Mouse (Mus musculus): ENCODE results near the gene Hoxc9. TPM values are rescaled to one million over a fixed set of nuclear protein-coding genes. Genes with fewer than 3 reads are reported as not detected.

Hoxc9 gene
- polyA plus RNA-seq, 1 experiment from 2014 or later, result 0.49 TPM

DNA sequence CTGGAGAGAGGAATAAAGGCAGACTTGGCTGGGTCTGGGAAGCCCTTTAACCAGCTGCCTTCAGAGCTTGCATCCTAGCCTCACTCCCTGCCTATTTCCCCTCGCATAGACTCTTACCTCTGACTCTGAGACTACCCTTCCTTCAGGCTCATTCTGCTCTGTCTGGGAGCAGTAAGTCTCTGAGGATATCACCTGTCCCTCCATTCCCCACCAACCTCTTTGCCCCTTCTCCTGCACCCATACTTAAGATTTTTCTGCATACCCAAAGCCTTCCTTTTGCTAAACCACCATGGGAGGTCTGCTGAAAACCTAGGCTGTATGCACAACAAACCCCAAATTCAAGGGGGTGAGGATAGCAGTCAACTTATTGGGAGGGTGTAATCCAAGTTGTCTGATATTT is 3.7 kb downstream of the Hoxc9 start:
- ATAC-seq (replicated peaks; ENCODE audit: low FRiP score) (no peak), DNase-seq (ENCODE audit: low spot score) (no peak)
- no peak overlapping the region for H3K27ac ChIP-seq (ENCODE audit: low read depth, low read length)
- H3K9ac ChIP-seq (ENCODE audit: low read depth, low read length), result no peak overlapping the region
- peaks cover 100% of the 10 kb centered on the region for H3K27me3 ChIP-seq (replicated peaks; ENCODE audit: control insufficient read depth, insufficient read depth, low read length)
- H3K36me3 ChIP-seq (ENCODE audit: control insufficient read depth, insufficient read depth, low read length), result no peaks in the 10 kb centered on the region
- H3K4me1 ChIP-seq (replicated peaks; ENCODE audit: control insufficient read depth, insufficient read depth, low read length), result peaks cover 4% of the 10 kb centered on the region
- no peaks in the 10 kb centered on the region for H3K9me3 ChIP-seq (ENCODE audit: control insufficient read depth, low read length)
- H3K4me2 ChIP-seq, result no peak overlapping the region
- H3K4me3 ChIP-seq (ENCODE audit: low read depth, low read length), result no peak overlapping the region
- WGBS, result 5% methylated on average over 1 of the region's 1 CpGs

DNA sequence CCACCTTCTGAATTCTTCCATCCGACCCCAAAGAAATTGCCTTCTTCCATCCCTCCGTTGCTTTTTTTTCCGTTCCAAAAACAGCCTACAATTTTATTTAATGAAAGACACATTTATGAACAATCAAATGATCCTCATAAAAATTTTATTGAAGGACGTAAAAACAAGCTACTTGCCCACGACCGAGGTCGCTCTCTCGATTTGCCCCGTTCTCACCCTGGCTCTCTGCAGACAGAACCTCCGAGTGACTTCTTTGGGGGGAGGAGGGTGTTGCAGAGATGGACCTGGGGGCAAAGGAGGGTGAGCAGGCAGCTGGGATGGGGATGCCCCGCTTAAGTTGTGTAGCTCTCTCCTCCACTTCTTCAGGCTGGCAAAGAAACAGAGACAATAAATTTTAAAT is 4.1 kb downstream of the Hoxc9 start:
- Histone ChIP-seq H3K9me3 (ENCODE audit: control insufficient read depth, low read length) (no peaks in the 10 kb centered on the region), H3K27me3 (replicated peaks; ENCODE audit: control insufficient read depth, insufficient read depth, low read length) (peaks cover 100% of the 10 kb centered on the region), H3K27ac (ENCODE audit: low read depth, low read length) (no peak overlapping the region), H3K4me2 (no peak overlapping the region), H3K4me1 (replicated peaks; ENCODE audit: control insufficient read depth, insufficient read depth, low read length) (peaks cover 4% of the 10 kb centered on the region), H3K9ac (ENCODE audit: low read depth, low read length) (no peak overlapping the region), H3K4me3 (ENCODE audit: low read depth, low read length) (no peak overlapping the region), H3K36me3 (ENCODE audit: control insufficient read depth, insufficient read depth, low read length) (no peaks in the 10 kb centered on the region)
- ATAC-seq (replicated peaks; ENCODE audit: low FRiP score) (no peak), DNase-seq (ENCODE audit: low spot score) (no peak)
- WGBS, result 5% methylated on average over 11 of the region's 11 CpGs

DNA sequence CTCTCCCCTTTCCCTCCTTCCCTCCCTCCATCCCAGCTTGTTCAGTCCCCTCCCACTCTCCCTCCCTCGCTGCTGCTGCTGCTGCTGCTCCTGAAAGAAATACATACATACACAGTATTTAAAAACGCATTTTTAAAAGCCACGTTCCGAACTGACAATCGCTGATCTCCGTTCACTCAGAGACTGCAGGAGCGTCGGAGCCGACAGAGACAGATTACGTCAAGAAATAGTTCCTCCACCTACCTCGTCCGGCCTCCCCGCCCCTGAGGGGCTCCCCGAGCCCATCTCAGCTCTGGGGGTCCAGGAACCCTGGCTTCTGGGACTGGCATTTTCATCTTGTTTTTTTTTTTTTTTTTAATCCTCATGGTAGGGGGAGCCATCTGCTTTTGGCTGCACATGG is 4.7 kb downstream of the Hoxc9 start:
- WGBS, result under 1% methylated on average over 14 of the region's 14 CpGs
- Histone ChIP-seq H3K4me1 (replicated peaks; ENCODE audit: control insufficient read depth, insufficient read depth, low read length) (peaks cover 4% of the 10 kb centered on the region), H3K36me3 (ENCODE audit: control insufficient read depth, insufficient read depth, low read length) (no peaks in the 10 kb centered on the region), H3K9ac (ENCODE audit: low read depth, low read length) (no peak overlapping the region), H3K4me2 (peak overlapping the region; percentile 57), H3K9me3 (ENCODE audit: control insufficient read depth, low read length) (no peaks in the 10 kb centered on the region), H3K4me3 (ENCODE audit: low read depth, low read length) (peak overlapping the region; percentile 33), H3K27me3 (replicated peaks; ENCODE audit: control insufficient read depth, insufficient read depth, low read length) (peaks cover 100% of the 10 kb centered on the region), H3K27ac (ENCODE audit: low read depth, low read length) (no peak overlapping the region)
- no peak for ATAC-seq (replicated peaks; ENCODE audit: low FRiP score)
- no peak for DNase-seq (ENCODE audit: low spot score)

DNA sequence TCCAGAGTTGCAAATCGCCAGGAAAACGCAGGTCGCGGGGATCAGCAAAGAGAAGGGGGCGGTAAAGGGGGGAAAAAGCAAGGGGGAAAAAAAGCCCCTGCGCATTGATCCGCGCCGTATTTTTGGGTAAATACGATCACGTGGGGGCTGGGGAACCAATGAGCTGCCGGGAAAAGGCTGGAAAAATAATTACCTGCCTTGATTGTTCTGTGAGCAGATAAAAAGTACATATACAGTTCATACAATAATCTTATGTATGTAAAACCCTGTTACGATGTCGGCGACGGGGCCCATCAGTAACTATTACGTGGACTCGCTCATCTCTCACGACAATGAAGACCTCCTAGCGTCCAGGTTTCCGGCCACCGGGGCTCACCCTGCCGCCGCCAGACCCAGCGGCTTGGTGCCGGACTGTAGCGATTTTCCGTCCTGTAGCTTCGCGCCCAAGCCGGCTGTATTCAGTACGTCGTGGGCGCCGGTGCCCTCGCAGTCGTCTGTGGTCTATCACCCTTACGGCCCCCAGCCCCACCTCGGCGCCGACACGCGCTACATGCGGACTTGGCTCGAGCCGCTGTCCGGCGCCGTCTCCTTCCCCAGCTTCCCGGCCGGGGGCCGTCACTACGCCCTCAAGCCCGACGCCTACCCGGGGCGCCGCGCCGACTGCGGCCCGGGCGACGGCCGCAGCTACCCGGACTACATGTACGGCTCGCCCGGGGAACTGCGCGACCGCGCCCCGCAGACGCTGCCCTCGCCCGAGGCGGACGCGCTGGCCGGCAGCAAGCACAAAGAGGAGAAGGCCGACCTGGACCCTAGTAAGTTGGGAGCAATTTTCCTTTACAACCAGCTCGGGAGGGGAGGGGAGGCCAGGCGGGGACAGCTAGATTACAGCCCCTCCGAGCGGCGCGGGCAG is 5.4 kb downstream of the Hoxc9 start:
- peaks cover 100% of the 10 kb centered on the region for H3K27me3 ChIP-seq (replicated peaks; ENCODE audit: control insufficient read depth, insufficient read depth, low read length)
- no peaks in the 10 kb centered on the region for H3K9me3 ChIP-seq (ENCODE audit: control insufficient read depth, low read length)
- peaks cover 4% of the 10 kb centered on the region for H3K4me1 ChIP-seq (replicated peaks; ENCODE audit: control insufficient read depth, insufficient read depth, low read length)
- WGBS, result under 1% methylated on average over 88 of the region's 88 CpGs
- no peaks in the 10 kb centered on the region for H3K36me3 ChIP-seq (ENCODE audit: control insufficient read depth, insufficient read depth, low read length)
- peak overlapping the region; percentile 33 for H3K4me3 ChIP-seq (ENCODE audit: low read depth, low read length)
- ATAC-seq (replicated peaks; ENCODE audit: low FRiP score) (no peak), DNase-seq (ENCODE audit: low spot score) (no peak)
- no peak overlapping the region for H3K27ac ChIP-seq (ENCODE audit: low read depth, low read length)
- H3K9ac ChIP-seq (ENCODE audit: low read depth, low read length), result no peak overlapping the region
- H3K4me2 ChIP-seq, result peak overlapping the region; percentile 57

DNA sequence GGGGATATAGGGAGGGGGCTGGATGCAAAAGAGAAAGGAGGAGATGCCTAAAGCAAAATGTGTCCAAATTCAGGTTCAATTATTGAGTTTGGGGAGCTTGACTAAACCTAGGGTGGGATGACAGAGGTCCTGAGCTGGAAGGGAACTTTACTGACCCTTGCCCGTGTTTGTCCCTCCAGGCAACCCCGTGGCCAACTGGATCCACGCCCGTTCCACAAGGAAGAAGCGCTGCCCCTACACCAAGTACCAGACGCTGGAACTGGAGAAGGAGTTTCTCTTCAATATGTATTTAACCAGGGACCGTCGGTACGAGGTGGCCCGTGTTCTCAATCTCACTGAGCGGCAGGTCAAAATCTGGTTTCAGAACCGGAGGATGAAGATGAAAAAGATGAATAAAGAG is 7.5 kb downstream of the Hoxc9 start:
- no peak overlapping the region for H3K9ac ChIP-seq (ENCODE audit: low read depth, low read length)
- no peak overlapping the region for H3K27ac ChIP-seq (ENCODE audit: low read depth, low read length)
- H3K4me3 ChIP-seq (ENCODE audit: low read depth, low read length), result no peak overlapping the region
- H3K9me3 ChIP-seq (ENCODE audit: control insufficient read depth, low read length), result no peaks in the 10 kb centered on the region
- ATAC-seq (replicated peaks; ENCODE audit: low FRiP score) (no peak), DNase-seq (ENCODE audit: low spot score) (no peak)
- H3K27me3 ChIP-seq (replicated peaks; ENCODE audit: control insufficient read depth, insufficient read depth, low read length), result peaks cover 100% of the 10 kb centered on the region
- H3K36me3 ChIP-seq (ENCODE audit: control insufficient read depth, insufficient read depth, low read length), result no peaks in the 10 kb centered on the region
- H3K4me1 ChIP-seq (replicated peaks; ENCODE audit: control insufficient read depth, insufficient read depth, low read length), result peaks cover 4% of the 10 kb centered on the region
- no peak overlapping the region for H3K4me2 ChIP-seq
- WGBS, result 3% methylated on average over 12 of the region's 12 CpGs

DNA sequence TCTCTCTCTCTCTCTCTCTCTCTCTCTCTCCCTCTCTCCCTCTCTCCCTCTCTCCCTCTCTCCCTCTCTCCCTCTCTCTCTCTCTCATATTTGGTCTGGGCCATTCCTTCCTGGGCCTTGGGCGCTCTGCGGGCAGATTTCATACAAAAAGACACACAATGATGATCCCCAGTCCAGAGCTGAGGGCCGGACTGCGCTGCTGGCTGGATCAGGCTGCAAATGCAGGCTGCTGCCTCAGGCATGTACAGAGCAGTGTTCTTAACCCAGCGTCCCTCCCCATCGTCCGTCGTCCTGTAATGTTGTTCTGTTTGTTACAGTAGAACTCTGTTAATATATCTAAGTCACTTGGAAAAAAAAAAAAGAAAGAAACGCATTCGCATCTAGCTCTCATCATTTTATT is 8.3 kb downstream of the Hoxc9 start:
- Histone ChIP-seq H3K27ac (ENCODE audit: low read depth, low read length) (no peak overlapping the region), H3K27me3 (replicated peaks; ENCODE audit: control insufficient read depth, insufficient read depth, low read length) (peaks cover 100% of the 10 kb centered on the region), H3K4me1 (replicated peaks; ENCODE audit: control insufficient read depth, insufficient read depth, low read length) (peaks cover 4% of the 10 kb centered on the region), H3K4me2 (no peak overlapping the region), H3K4me3 (ENCODE audit: low read depth, low read length) (no peak overlapping the region), H3K9ac (ENCODE audit: low read depth, low read length) (no peak overlapping the region), H3K9me3 (ENCODE audit: control insufficient read depth, low read length) (no peaks in the 10 kb centered on the region), H3K36me3 (ENCODE audit: control insufficient read depth, insufficient read depth, low read length) (no peaks in the 10 kb centered on the region)
- WGBS, result 2% methylated on average over 10 of the region's 10 CpGs
- DNase-seq (ENCODE audit: low spot score) (no peak), ATAC-seq (replicated peaks; ENCODE audit: low FRiP score) (no peak)

DNA sequence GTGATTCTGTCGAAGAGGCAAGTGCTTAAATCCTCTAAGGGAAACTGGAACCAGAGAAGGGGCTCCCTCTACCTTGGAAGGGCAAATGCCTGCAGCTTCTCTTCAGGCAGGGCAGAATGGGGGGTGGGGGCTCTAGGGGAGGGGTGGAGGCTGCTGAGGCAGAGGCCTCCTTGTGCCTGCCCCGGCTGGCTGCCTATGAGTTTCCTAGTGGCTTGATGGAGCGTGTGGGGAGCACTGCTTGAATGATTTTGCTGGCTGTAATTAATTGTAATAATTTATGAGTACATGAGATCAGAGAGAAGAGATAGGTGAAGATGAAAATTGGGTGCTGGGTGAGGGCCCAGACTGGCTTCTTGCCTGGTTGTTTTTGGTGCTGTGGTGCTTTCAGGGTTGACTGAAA is 8.7 kb downstream of the Hoxc9 start:
- DNase-seq (ENCODE audit: low spot score), result no peak
- Histone ChIP-seq H3K27ac (ENCODE audit: low read depth, low read length) (no peak overlapping the region), H3K4me1 (replicated peaks; ENCODE audit: control insufficient read depth, insufficient read depth, low read length) (peaks cover 4% of the 10 kb centered on the region), H3K4me2 (no peak overlapping the region), H3K9me3 (ENCODE audit: control insufficient read depth, low read length) (no peaks in the 10 kb centered on the region), H3K4me3 (ENCODE audit: low read depth, low read length) (no peak overlapping the region), H3K9ac (ENCODE audit: low read depth, low read length) (no peak overlapping the region), H3K27me3 (replicated peaks; ENCODE audit: control insufficient read depth, insufficient read depth, low read length) (peaks cover 100% of the 10 kb centered on the region), H3K36me3 (ENCODE audit: control insufficient read depth, insufficient read depth, low read length) (no peaks in the 10 kb centered on the region)
- ATAC-seq (replicated peaks; ENCODE audit: low FRiP score), result no peak
- WGBS, result 11% methylated on average over 3 of the region's 3 CpGs

DNA sequence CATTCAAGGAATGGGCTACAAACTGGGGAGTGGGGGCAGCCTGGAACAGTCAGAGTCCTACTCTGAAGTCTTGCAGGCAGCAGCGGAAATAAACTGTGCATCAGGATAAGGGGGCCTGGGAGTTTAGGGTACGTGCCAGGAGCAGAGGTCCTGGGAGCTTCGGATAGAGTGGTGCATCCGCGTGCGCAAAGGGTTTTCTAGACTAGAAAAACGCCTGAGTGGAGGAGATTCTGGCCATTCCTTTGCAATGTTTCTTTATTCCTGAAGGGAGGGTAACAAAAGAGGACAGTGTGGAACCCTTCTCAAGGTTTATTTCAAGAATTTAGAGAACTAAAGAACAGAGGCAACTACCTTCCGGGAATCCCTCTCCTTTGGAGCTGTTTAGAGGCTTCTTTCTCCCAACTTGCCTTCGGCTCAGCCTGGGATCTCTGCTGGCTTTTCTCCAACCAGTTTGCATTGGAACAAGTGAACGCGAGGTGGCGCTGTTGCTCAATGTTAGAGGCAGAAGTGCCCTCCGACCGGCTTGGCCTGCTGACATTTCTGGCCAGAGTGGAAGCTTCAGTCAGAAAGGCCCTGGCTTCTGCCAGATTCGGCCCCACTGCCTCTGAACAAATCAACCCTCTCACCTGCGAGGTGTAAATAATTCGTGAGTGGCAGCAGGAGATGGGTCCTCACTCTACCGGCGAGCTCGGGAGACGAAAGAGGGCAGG is 11.0 kb downstream of the Hoxc9 start:
- Histone ChIP-seq H3K9ac (ENCODE audit: low read depth, low read length) (no peak overlapping the region), H3K4me1 (replicated peaks; ENCODE audit: control insufficient read depth, insufficient read depth, low read length) (no peaks in the 10 kb centered on the region), H3K27ac (ENCODE audit: low read depth, low read length) (no peak overlapping the region), H3K4me3 (ENCODE audit: low read depth, low read length) (no peak overlapping the region), H3K4me2 (no peak overlapping the region), H3K27me3 (replicated peaks; ENCODE audit: control insufficient read depth, insufficient read depth, low read length) (peaks cover 100% of the 10 kb centered on the region), H3K36me3 (ENCODE audit: control insufficient read depth, insufficient read depth, low read length) (no peaks in the 10 kb centered on the region), H3K9me3 (ENCODE audit: control insufficient read depth, low read length) (no peaks in the 10 kb centered on the region)
- ATAC-seq (replicated peaks; ENCODE audit: low FRiP score) (no peak), DNase-seq (ENCODE audit: low spot score) (peak; percentile 85)
- 3% methylated on average over 21 of the region's 21 CpGs for WGBS
